Mouse (Mus musculus) limb, embryonic 14.5 days (tissue): ENCODE data around the gene Zfp664. TPM values are rescaled to one million over a fixed set of nuclear protein-coding genes. Genes with fewer than 3 reads are reported as not detected.

ENCODE experiments used
- ATAC-seq: fragments of 200-750 bp; cut with Nextera tagmentation; 2 replicates; pipeline ENCODE4 v1.8.0; 2017; ENCODE audit warnings: low read depth, moderate number of reproducible peaks, moderate TSS enrichment; ENCODE audit not compliant: low FRiP score
- DNase-seq: peaks from one replicate; pipeline ENCODE4 v3.0.0-alpha.2; 2015; ENCODE audit warnings: low spot score
- H3K27ac ChIP-seq: fragments of 300-500 bp; sonication (generic); replicated peaks from 2 replicates; pipeline ENCODE4 v1.5.1; 2014; ENCODE audit warnings: low read depth, mild to moderate bottlenecking, low read length, moderate library complexity, mixed read lengths
- H3K27me3 ChIP-seq: fragments of 300-500 bp; sonication (generic); 2 replicates; pipeline ENCODE4 v1.6.1; 2014; ENCODE audit warnings: low read length, mixed read lengths; ENCODE audit not compliant: control insufficient read depth, insufficient read depth
- H3K36me3 ChIP-seq: fragments of 300-500 bp; sonication (generic); 2 replicates; pipeline ENCODE4 v1.6.1; 2014; ENCODE audit warnings: mild to moderate bottlenecking, low read length, moderate library complexity, mixed read lengths; ENCODE audit not compliant: control insufficient read depth, insufficient read depth
- H3K4me1 ChIP-seq: fragments of 300-500 bp; sonication (generic); 2 replicates; pipeline ENCODE4 v1.6.1; 2014; ENCODE audit warnings: antibody characterized with exemption, low read length, mixed read lengths; ENCODE audit not compliant: control insufficient read depth, insufficient read depth
- H3K4me2 ChIP-seq: fragments of 300-500 bp; sonication (generic); replicated peaks from 2 replicates; pipeline ENCODE4 v1.6.1; 2014; ENCODE audit warnings: low read depth, mild to moderate bottlenecking, low read length, moderate library complexity; ENCODE audit not compliant: severe bottlenecking
- H3K4me3 ChIP-seq: fragments of 300-500 bp; sonication (generic); replicated peaks from 2 replicates; pipeline ENCODE4 v1.5.1; 2014; ENCODE audit warnings: low read length
- H3K9ac ChIP-seq: fragments of 300-500 bp; sonication (generic); 2 replicates; pipeline ENCODE4 v1.6.1; 2014; ENCODE audit warnings: mild to moderate bottlenecking, low read depth, low read length, moderate library complexity; ENCODE audit not compliant: severe bottlenecking
- H3K9me3 ChIP-seq: fragments of 300-500 bp; sonication (generic); 2 replicates; pipeline ENCODE4 v1.6.1; 2016; ENCODE audit warnings: low read length; ENCODE audit not compliant: control insufficient read depth
- POLR2A ChIP-seq: fragments of 200-500 bp; IDR thresholded peaks from 2 replicates; pipeline ENCODE4 v1.8.0; 2012; ENCODE audit warnings: inconsistent platforms, mild to moderate bottlenecking, moderate library complexity, borderline replicate concordance; ENCODE audit not compliant: insufficient read depth, insufficient read length; ENCODE audit errors: extremely low read depth
- WGBS: fragments of 180-500 bp; shearing (Covaris S2); extraction: QIAGEN DNeasy Blood & Tissue Kit; methylation state at CpG from one replicate; pipeline ENCODE4 v1.1.7; 2014; 5-methylcytosine and 5-hydroxymethylcytosine counted together
- polyA plus RNA-seq, 2 experiments: library from polyadenylated mRNA; depleted of rRNA in 1 of 2; stranded (reverse) in 1 of 2; unstranded in 1 of 2; fragments of >200 nt; fragmentation: Nextera tagmentation in 1 of 2; extraction: Ambion mirVana in 1 of 2; gene quantifications; 2 replicates each; pipeline versions ENCODE4 v1.2.1 to v1.2.3; 2012 to 2014

Gene Zfp664
- polyA plus RNA-seq, 2 experiments = 52.4 to 65.7 TPM

GRCm38 (mm10) chr5:124835218-124835617 is 27.3 kb upstream of the Zfp664 start:
- no peak for ATAC-seq
- no peak overlapping the region for H3K9ac ChIP-seq
- DNase-seq = no peak
- no peaks in the 10 kb centered on the region for H3K4me1 ChIP-seq
- no peaks in the 10 kb centered on the region for H3K27me3 ChIP-seq
- no peak overlapping the region for H3K4me2 ChIP-seq
- H3K4me3 ChIP-seq = no peak overlapping the region
- WGBS = 94% methylated on average over 15 of the region's 15 CpGs
- no peaks in the 10 kb centered on the region for H3K9me3 ChIP-seq
- no peak overlapping the region for H3K27ac ChIP-seq
- no peak for TF ChIP-seq POLR2A
- H3K36me3 ChIP-seq = no peaks in the 10 kb centered on the region; the same call in 1 of the 2 replicates

- Histone ChIP-seq H3K9me3 (no peaks in the 10 kb centered on the region), H3K27ac (no peak overlapping the region), H3K36me3 (no peaks in the 10 kb centered on the region; the same call in 1 of the 2 replicates), H3K4me2 (no peak overlapping the region), H3K9ac (no peak overlapping the region), H3K4me3 (no peak overlapping the region), H3K4me1 (no peaks in the 10 kb centered on the region), H3K27me3 (no peaks in the 10 kb centered on the region)
- WGBS = 88% methylated on average over 10 of the region's 10 CpGs
- DNase-seq = no peak
- ATAC-seq = no peak
- TF ChIP-seq POLR2A = no peak
Observed at GRCm38 (mm10) chr5:124836075-124836474, 26.4 kb upstream of the Zfp664 start.

GRCm38 (mm10) chr5:124836621-124837020 is 25.9 kb upstream of the Zfp664 start:
- no peak for ATAC-seq
- H3K27ac ChIP-seq = no peak overlapping the region
- no peaks in the 10 kb centered on the region for H3K9me3 ChIP-seq
- no peak for DNase-seq
- no peak overlapping the region for H3K9ac ChIP-seq
- 66% methylated on average over 4 of the region's 4 CpGs for WGBS
- H3K36me3 ChIP-seq = no peaks in the 10 kb centered on the region; the same call in 1 of the 2 replicates
- no peak for TF ChIP-seq POLR2A
- no peaks in the 10 kb centered on the region for H3K4me1 ChIP-seq
- H3K4me2 ChIP-seq = no peak overlapping the region
- H3K4me3 ChIP-seq = no peak overlapping the region
- H3K27me3 ChIP-seq = no peaks in the 10 kb centered on the region

GRCm38 (mm10) chr5:124840202-124840601 is 22.3 kb upstream of the Zfp664 start:
- TF ChIP-seq POLR2A = no peak

GRCm38 (mm10) chr5:124840669-124841068 is 21.8 kb upstream of the Zfp664 start:
- Histone ChIP-seq H3K4me3 (no peak overlapping the region), H3K36me3 (no peaks in the 10 kb centered on the region; the same call in 1 of the 2 replicates), H3K9ac (no peak overlapping the region), H3K4me2 (no peak overlapping the region), H3K4me1 (no peaks in the 10 kb centered on the region), H3K27ac (no peak overlapping the region), H3K27me3 (no peaks in the 10 kb centered on the region), H3K9me3 (no peaks in the 10 kb centered on the region)
- no peak for TF ChIP-seq POLR2A
- WGBS = 85% methylated on average over 2 of the region's 2 CpGs
- DNase-seq = no peak
- no peak for ATAC-seq

More at GRCm38 (mm10) chr5:124840202-124840601, 22.3 kb upstream of the Zfp664 start:
- Histone ChIP-seq H3K9me3 (no peaks in the 10 kb centered on the region), H3K4me2 (no peak overlapping the region), H3K9ac (no peak overlapping the region), H3K4me3 (no peak overlapping the region), H3K36me3 (no peaks in the 10 kb centered on the region; the same call in 1 of the 2 replicates), H3K4me1 (no peaks in the 10 kb centered on the region), H3K27ac (no peak overlapping the region), H3K27me3 (no peaks in the 10 kb centered on the region)
- WGBS = 76% methylated on average over 7 of the region's 7 CpGs
- ATAC-seq = no peak
- DNase-seq = no peak

- Histone ChIP-seq H3K36me3 (no peaks in the 10 kb centered on the region), H3K4me1 (peaks cover 9% of the 10 kb centered on the region; the same call in 1 of the 2 replicates), H3K9me3 (no peaks in the 10 kb centered on the region), H3K27ac (no peak overlapping the region), H3K4me2 (no peak overlapping the region), H3K9ac (no peak overlapping the region), H3K4me3 (no peak overlapping the region), H3K27me3 (no peaks in the 10 kb centered on the region)
- no peak for TF ChIP-seq POLR2A
- WGBS = 88% methylated on average over 8 of the region's 8 CpGs
- ATAC-seq (no peak), DNase-seq (no peak)
Observed at GRCm38 (mm10) chr5:124843386-124843785, 19.1 kb upstream of the Zfp664 start.
